Mouse (Mus musculus): ENCODE results near the gene Myo1a. TPM values are rescaled to one million over a fixed set of nuclear protein-coding genes. Genes with fewer than 3 reads are reported as not detected.

Gene Myo1a
- total RNA-seq, 2 experiments from 2014 or later, result 0.08 TPM; not detected in 1

GRCm38 (mm10) chr10:127674794-127675522, 30.0 kb upstream of the Myo1a start:
- DNase-seq, result peak; percentile 92 to 96

- no peak for DNase-seq
Observed at GRCm38 (mm10) chr10:127675859-127676398, 29.0 kb upstream of the Myo1a start.

DNA sequence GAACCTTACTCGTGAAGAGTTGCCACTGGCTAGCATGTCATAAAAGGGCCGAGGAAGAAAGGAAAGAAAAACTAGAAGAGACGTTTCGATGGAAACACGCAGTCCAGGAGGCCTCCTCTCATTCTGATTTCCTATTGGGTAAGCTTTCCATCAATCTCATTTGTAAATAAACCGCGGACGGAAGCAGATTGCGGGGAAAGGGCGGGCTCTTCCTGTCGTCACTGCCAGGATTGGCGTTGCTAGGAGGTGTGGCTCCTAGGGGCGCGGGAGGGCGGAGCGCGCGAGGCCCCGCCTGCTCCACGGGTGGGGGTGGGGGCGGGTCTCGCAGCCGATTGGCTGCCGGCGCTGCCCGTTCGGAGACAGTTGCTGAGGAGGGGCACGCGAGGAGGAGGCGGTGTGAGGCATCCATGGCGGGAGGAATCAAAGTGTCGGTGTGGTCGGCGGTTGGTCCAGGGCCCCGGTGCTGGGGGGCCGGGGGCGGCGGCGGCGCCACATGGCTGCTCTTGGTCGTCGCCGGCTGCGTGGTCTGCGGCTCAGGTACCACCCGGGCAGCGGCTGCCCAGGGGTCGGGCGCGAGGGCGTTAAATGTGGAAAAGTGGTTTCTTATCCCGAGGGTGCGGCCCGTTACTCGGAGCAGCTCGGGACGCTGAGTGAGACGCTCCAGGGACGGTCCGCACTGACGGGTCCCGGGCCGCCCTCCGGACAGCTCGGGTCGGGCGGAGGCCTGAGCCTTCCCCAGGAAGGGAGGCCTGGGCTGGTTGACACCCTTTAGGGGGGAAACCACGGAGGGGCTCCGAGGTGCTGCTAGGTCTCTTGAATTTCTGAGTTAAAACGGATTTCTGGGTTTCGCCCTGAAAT, 28.1 kb upstream of the Myo1a start:
- peak; percentile 96 to 97 for DNase-seq

- DNase-seq, result peak; percentile 72 to 76
Observed at GRCm38 (mm10) chr10:127677591-127678336, 27.2 kb upstream of the Myo1a start.

DNA sequence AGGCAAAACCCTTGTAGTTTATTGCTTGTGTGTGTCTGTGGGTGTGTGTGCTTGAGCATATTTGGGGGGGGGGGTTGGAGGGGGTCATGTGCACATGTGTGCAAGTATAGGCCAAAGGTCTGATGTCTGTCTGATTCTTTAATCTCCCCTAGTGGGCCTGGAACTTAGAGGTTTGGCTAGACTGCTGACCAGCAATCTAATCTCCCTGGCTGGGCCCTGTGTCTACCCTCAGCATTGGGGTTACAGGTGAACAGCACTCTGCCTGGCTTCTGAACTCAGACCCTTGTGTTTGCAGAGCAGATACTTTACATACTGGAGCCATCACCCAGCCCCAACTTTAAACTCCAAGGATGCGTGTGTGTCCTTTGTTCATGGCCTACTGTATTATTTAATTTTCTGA, 25.8 kb upstream of the Myo1a start:
- no peak for DNase-seq

GRCm38 (mm10) chr10:127679881-127680280, 25.1 kb upstream of the Myo1a start:
- DNase-seq, result no peak

- DNase-seq, result no peak
Observed at GRCm38 (mm10) chr10:127682886-127683285, 22.1 kb upstream of the Myo1a start.

DNA sequence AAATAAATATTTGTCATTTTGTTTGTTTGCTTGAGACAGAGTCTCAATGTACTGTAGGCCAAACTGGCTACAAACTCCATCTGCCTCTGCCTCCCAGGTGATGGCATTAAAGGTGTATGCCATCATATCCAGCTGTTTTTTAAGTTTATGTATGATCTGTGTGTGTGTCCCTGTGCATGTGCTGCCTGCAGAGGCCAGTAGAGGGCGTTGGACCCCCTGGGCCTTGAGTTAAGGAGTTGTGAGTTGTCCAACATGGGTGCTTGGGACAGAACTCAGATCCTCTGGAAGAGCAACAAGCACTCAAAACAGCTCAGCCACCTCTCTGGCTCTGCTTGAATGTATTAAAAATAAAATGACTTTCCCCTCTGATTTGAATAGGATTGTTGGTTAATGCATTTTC, 13.9 kb upstream of the Myo1a start:
- no peak for DNase-seq

GRCm38 (mm10) chr10:127694636-127695035, 10.3 kb upstream of the Myo1a start:
- DNase-seq, result peak in 1 of 2 experiments; percentile 52

- no peak for DNase-seq
Observed at GRCm38 (mm10) chr10:127695775-127696174, 9.2 kb upstream of the Myo1a start.

DNA sequence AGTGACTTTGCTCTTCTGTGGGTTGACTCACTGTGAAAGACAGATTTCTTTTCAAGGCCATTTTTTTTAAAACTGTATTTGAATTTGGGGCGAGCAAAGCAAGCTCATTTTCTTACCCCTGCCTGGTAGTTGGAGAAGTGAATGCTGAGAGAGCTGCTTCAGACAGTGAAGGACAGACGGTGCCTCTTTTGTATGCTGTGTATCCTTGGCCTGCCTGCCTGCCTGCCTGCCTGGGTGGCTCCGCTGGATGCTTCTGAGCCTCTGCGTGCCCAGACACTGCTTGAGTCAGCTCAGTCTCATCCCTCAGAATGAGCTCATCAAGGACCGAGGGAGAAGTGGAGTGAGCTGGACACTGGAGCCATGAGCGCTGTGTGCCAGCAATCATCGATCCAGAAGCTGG, 6.0 kb upstream of the Myo1a start:
- DNase-seq, result no peak

- DNase-seq, result no peak
Observed at GRCm38 (mm10) chr10:127703299-127703698, 1.7 kb upstream of the Myo1a start.

DNA sequence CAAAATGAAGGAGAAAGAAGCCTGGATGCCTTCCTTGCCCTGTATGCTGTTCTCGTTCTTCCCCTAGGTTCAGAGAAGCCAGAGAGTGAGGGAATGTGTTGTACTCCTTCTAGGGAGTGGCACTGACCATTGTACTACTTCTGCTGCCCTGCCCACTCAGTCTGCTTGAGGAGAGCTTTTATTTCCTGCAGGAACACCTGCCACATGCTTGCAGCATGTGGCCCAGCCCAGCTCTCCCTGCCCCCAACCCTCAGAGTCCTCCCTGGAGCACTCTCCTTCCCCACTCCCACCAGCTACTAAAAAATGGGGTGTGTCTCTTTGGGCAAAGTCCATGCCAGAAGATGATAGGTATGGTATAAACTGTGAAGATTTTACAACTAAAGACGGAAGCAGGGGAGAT, 677 bp upstream of the Myo1a start:
- no peak for DNase-seq

DNA sequence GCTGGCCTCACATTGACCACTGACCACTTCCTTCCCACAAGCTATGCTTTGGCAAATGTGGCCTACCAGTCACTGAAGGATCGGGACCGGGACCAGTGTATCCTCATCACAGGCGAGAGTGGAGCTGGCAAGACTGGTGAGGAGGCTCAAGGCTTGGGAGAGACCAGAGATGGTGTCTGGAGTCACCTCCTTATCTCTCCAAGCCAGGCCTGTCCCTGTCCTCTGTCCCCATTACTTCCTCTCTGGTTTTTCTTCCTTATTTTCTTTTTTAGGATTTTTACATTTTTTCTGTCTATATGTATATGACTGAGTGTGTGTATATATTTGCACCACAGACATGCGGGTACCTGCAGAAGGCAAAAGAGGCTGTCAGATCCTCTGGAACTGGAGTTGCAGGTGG, 813 bp downstream of the Myo1a start:
- no peak for DNase-seq

DNA sequence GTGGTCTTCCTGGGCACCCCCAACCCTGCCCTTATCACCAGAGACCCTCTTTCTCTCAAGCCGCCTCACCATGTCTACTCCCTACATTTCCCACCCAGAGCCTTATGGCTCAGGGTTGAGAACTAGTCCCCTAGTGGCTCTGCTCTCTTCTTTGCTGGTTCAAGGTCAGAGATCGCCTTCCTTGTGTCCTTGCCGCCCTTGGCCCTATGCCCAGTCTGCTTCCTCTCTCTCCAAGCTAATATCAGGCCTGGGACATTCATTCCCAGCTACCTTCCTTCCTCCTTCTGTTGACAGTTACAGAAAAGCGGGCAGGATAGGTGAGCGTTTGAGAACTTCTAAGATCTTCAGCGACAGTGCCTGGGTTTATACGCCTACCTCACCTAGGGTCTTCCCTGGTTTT, 2.8 kb downstream of the Myo1a start:
- peak; percentile 46 to 54 for DNase-seq

GRCm38 (mm10) chr10:127708850-127709370, 3.9 kb downstream of the Myo1a start:
- no peak for DNase-seq

- DNase-seq, result no peak
Observed at GRCm38 (mm10) chr10:127710331-127710730, 5.4 kb downstream of the Myo1a start.

DNA sequence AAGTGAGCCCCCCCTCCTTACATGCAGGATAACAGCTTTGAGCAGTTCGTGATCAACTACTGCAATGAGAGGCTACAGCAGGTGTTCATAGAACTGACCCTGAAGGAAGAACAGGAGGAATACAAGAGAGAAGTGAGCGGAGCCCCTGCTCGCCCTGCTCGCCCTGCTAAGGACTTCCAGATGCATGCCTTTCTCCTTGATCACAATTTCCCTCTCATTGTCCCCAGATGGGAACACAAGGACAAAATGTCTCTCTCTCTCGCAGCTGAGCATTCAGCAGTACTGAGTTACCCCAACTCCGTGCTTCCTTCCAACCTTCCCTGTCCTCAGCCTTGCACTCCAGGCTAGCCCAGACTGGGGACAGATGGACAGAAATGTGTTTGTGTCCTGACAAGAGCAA, 7.8 kb downstream of the Myo1a start:
- no peak for DNase-seq

DNA sequence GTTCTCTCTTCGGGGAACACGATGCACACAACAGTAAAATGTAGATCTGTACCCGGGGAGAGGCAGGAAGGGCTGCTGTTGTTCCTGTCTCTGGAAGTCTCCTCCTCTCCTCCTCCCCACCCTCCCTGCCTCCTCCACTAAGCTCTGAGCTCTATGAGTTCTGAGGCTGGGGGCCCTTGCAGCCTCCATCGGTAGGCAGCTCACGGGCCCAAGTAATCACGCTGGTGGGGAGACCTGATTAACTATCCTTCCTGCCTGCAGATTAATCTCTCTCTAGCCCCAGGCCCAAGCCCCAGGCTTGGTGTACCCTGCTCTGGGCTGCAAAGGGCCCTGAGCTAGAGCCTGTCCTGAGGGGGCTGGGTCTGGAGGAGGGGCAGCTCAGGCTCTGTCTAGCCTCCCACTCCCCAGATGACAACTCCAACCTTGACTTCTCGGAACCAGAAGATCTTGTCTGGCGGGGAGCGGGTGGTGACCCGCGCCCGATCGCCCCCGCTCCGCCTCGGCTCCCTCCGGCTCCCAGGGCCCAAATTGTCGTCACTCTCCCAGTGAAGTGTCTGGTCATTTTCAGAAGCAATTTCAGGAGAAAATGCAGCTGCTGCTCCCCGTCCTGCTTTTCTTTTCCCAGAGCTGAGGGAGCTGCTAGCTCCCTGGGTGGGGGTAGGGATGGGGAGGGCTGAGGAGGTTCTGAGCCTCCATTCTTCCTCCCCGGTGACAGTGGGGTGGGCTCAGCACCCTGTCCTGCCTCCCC, 16.9 kb downstream of the Myo1a start:
- peak; percentile 22 to 51 for DNase-seq

DNA sequence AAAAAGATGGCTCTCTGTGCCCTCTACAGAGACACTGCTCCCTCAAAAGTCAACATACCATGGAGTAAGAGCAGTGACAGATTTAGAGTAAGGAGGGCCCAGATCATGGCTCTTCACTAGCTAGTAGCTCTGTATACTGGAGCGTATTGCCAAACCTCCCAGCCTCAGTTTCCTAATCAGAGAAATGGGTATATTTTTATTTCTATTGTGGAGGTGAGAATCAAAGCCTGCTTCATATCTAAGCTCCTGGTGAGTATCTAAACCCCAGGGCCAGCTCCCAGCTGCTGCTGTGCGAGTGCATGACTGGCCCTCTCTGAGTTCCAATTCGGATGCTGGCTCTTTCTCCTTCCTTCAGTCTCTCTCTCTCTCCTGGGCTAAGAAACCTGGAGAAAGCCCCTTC, 19.2 kb downstream of the Myo1a start, which contains the start of gene Tac2:
Gene Tac2, plus strand, starts transcription at position 301 of the 400 bp plus-strand sequence.
- no peak for DNase-seq

GRCm38 (mm10) chr10:127725136-127725535, 20.2 kb downstream of the Myo1a start:
- no peak for DNase-seq
